Mouse (Mus musculus): ENCODE results near the gene Map3k20. TPM values are rescaled to one million over a fixed set of nuclear protein-coding genes. Genes with fewer than 3 reads are reported as not detected.

Map3k20 gene
- 8.6 and 9.3 TPM in 2 replicates for polyA plus RNA-seq (2016; fragmentation: Nextera tagmentation; extraction: Ambion mirVana)

GRCm38 (mm10) chr2:72285256-72285887, at the start of gene Map3k20:
Gene Map3k20, plus strand, starts transcription at chr2:72285637.
- H3K4me1 ChIP-seq = 0 out of 2 replicates have a peak, but pooled peaks cover 7% of the 10 kb centered on the region
- no peaks in the 10 kb centered on the region for H3K36me3 ChIP-seq
- H3K9me3 ChIP-seq = no peaks in the 10 kb centered on the region
- ATAC-seq (ENCODE audit: low FRiP score, low read depth) = peak; percentile 85
- no peak within 1 kb of the TSS for H3K27ac ChIP-seq (replicated peaks)
- H3K4me3 ChIP-seq = peak within 1 kb of the TSS; percentile 93
- peak within 1 kb of the TSS; percentile 94 for H3K4me2 ChIP-seq (replicated peaks)
- H3K9ac ChIP-seq (replicated peaks) = peak within 1 kb of the TSS; percentile 85
- WGBS = 2% methylated on average over 48 of the region's 50 CpGs
- peaks cover 20% of the 10 kb centered on the region; the same call in 1 of the 2 replicates for H3K27me3 ChIP-seq

- Histone ChIP-seq H3K36me3 (no peaks in the 10 kb centered on the region), H3K9me3 (no peaks in the 10 kb centered on the region), H3K4me2 (replicated peaks) (no peak overlapping the region), H3K4me1 (peaks cover 19% of the 10 kb centered on the region; the same call in 1 of the 2 replicates), H3K27me3 (peaks cover 7% of the 10 kb centered on the region; the same call in 1 of the 2 replicates), H3K4me3 (no peak overlapping the region), H3K9ac (replicated peaks) (no peak overlapping the region), H3K27ac (replicated peaks) (no peak overlapping the region)
- 84% methylated on average over 2 of the region's 2 CpGs for WGBS
- ATAC-seq (ENCODE audit: low FRiP score, low read depth) = no peak
Measured at GRCm38 (mm10) chr2:72238421-72238820, 47.0 kb upstream of the Map3k20 start.

GRCm38 (mm10) chr2:72238925-72239324, 46.5 kb upstream of the Map3k20 start:
- H3K4me3 ChIP-seq = no peak overlapping the region
- 68% methylated on average over 11 of the region's 11 CpGs for WGBS
- no peak overlapping the region for H3K27ac ChIP-seq (replicated peaks)
- no peaks in the 10 kb centered on the region for H3K36me3 ChIP-seq
- ATAC-seq (ENCODE audit: low FRiP score, low read depth) = no peak
- peaks cover 2% of the 10 kb centered on the region; the same call in 1 of the 2 replicates for H3K27me3 ChIP-seq
- H3K4me2 ChIP-seq (replicated peaks) = no peak overlapping the region
- H3K4me1 ChIP-seq = peaks cover 19% of the 10 kb centered on the region; the same call in 1 of the 2 replicates
- H3K9me3 ChIP-seq = no peaks in the 10 kb centered on the region
- H3K9ac ChIP-seq (replicated peaks) = no peak overlapping the region

- Histone ChIP-seq H3K4me2 (replicated peaks) (no peak overlapping the region), H3K4me1 (peaks cover 19% of the 10 kb centered on the region; the same call in 1 of the 2 replicates), H3K9ac (replicated peaks) (no peak overlapping the region), H3K9me3 (no peaks in the 10 kb centered on the region), H3K27ac (replicated peaks) (no peak overlapping the region), H3K36me3 (no peaks in the 10 kb centered on the region), H3K27me3 (no peaks in the 10 kb centered on the region), H3K4me3 (no peak overlapping the region)
- ATAC-seq (ENCODE audit: low FRiP score, low read depth) = no peak
- 91% methylated on average over 8 of the region's 8 CpGs for WGBS
Measured at GRCm38 (mm10) chr2:72239456-72239855, 46.0 kb upstream of the Map3k20 start.

- Histone ChIP-seq H3K27me3 (no peaks in the 10 kb centered on the region), H3K9me3 (no peaks in the 10 kb centered on the region), H3K36me3 (no peaks in the 10 kb centered on the region), H3K4me3 (no peak overlapping the region), H3K4me2 (replicated peaks) (no peak overlapping the region), H3K27ac (replicated peaks) (no peak overlapping the region), H3K9ac (replicated peaks) (no peak overlapping the region), H3K4me1 (peaks cover 19% of the 10 kb centered on the region; the same call in 1 of the 2 replicates)
- no peak for ATAC-seq (ENCODE audit: low FRiP score, low read depth)
- WGBS = 77% methylated on average over 7 of the region's 7 CpGs
Measured at GRCm38 (mm10) chr2:72239993-72240392, 45.4 kb upstream of the Map3k20 start.

- Histone ChIP-seq H3K4me1 (peaks cover 13% of the 10 kb centered on the region; the same call in 1 of the 2 replicates), H3K36me3 (no peaks in the 10 kb centered on the region), H3K27me3 (no peaks in the 10 kb centered on the region), H3K4me3 (no peak overlapping the region), H3K9me3 (no peaks in the 10 kb centered on the region), H3K4me2 (replicated peaks) (no peak overlapping the region), H3K9ac (replicated peaks) (no peak overlapping the region), H3K27ac (replicated peaks) (no peak overlapping the region)
- no peak for ATAC-seq (ENCODE audit: low FRiP score, low read depth)
- WGBS = 83% methylated on average over 7 of the region's 7 CpGs
Measured at GRCm38 (mm10) chr2:72240691-72241090, 44.7 kb upstream of the Map3k20 start.

- ATAC-seq (ENCODE audit: low FRiP score, low read depth) = peak; percentile 19; the same call in 1 of the 2 replicates
- Histone ChIP-seq H3K4me1 (peaks cover 12% of the 10 kb centered on the region; the same call in 1 of the 2 replicates), H3K9me3 (no peaks in the 10 kb centered on the region), H3K4me2 (replicated peaks) (peak overlapping the region; percentile 23; the same call in 1 of the 2 replicates), H3K9ac (replicated peaks) (no peak overlapping the region), H3K27ac (replicated peaks) (no peak overlapping the region), H3K27me3 (no peaks in the 10 kb centered on the region), H3K4me3 (no peak overlapping the region), H3K36me3 (no peaks in the 10 kb centered on the region)
- WGBS = 54% methylated on average over 14 of the region's 14 CpGs
Measured at GRCm38 (mm10) chr2:72241714-72242472, 43.5 kb upstream of the Map3k20 start.

- Histone ChIP-seq H3K4me3 (no peak overlapping the region), H3K9ac (replicated peaks) (no peak overlapping the region), H3K36me3 (no peaks in the 10 kb centered on the region), H3K4me2 (replicated peaks) (no peak overlapping the region), H3K4me1 (peaks cover 12% of the 10 kb centered on the region; the same call in 1 of the 2 replicates), H3K27ac (replicated peaks) (no peak overlapping the region), H3K27me3 (no peaks in the 10 kb centered on the region), H3K9me3 (no peaks in the 10 kb centered on the region)
- ATAC-seq (ENCODE audit: low FRiP score, low read depth) = no peak
- WGBS = 33% methylated on average over 12 of the region's 12 CpGs
Measured at GRCm38 (mm10) chr2:72242910-72243675, 42.3 kb upstream of the Map3k20 start.

- ATAC-seq (ENCODE audit: low FRiP score, low read depth) = no peak
- H3K9me3 ChIP-seq = no peaks in the 10 kb centered on the region
Measured at GRCm38 (mm10) chr2:72245631-72246030, 39.8 kb upstream of the Map3k20 start.

GRCm38 (mm10) chr2:72246376-72246775, 39.1 kb upstream of the Map3k20 start:
- Histone ChIP-seq H3K4me2 (replicated peaks) (no peak overlapping the region), H3K9me3 (no peaks in the 10 kb centered on the region), H3K4me1 (peaks cover 9% of the 10 kb centered on the region; the same call in 1 of the 2 replicates), H3K27me3 (no peaks in the 10 kb centered on the region), H3K27ac (replicated peaks) (no peak overlapping the region), H3K4me3 (no peak overlapping the region), H3K36me3 (no peaks in the 10 kb centered on the region), H3K9ac (replicated peaks) (no peak overlapping the region)
- 89% methylated on average over 11 of the region's 11 CpGs for WGBS
- no peak for ATAC-seq (ENCODE audit: low FRiP score, low read depth)

More at GRCm38 (mm10) chr2:72245631-72246030, 39.8 kb upstream of the Map3k20 start:
- Histone ChIP-seq H3K27me3 (no peaks in the 10 kb centered on the region), H3K4me1 (peaks cover 9% of the 10 kb centered on the region; the same call in 1 of the 2 replicates), H3K36me3 (no peaks in the 10 kb centered on the region), H3K27ac (replicated peaks) (no peak overlapping the region), H3K4me2 (replicated peaks) (no peak overlapping the region), H3K9ac (replicated peaks) (no peak overlapping the region), H3K4me3 (no peak overlapping the region)
- 75% methylated on average over 4 of the region's 4 CpGs for WGBS

GRCm38 (mm10) chr2:72247819-72248218, 37.6 kb upstream of the Map3k20 start:
- WGBS = 90% methylated on average over 6 of the region's 6 CpGs
- no peaks in the 10 kb centered on the region for H3K36me3 ChIP-seq
- ATAC-seq (ENCODE audit: low FRiP score, low read depth) = no peak

More at GRCm38 (mm10) chr2:72247819-72248218, 37.6 kb upstream of the Map3k20 start:
- Histone ChIP-seq H3K27ac (replicated peaks) (no peak overlapping the region), H3K9me3 (no peaks in the 10 kb centered on the region), H3K4me2 (replicated peaks) (no peak overlapping the region), H3K4me1 (peaks cover 8% of the 10 kb centered on the region), H3K4me3 (no peak overlapping the region), H3K9ac (replicated peaks) (no peak overlapping the region), H3K27me3 (no peaks in the 10 kb centered on the region)
